In genomic region chr12:11311106-11311505, GRCm38 (mm10) we compare ENCODE assay signal across 34 mouse cellular contexts.
"Had no signal": no experiment of that assay in that cellular context is flagged by ENCODE, and none has a peak within 500 bp of the region (broad histone marks: within the 10 kb centered on the region; RNA-seq: fewer than 3 reads in every experiment).

No protein-coding gene starts in this region.

- H3K9me3 ChIP-seq: heart, embryonic 10.5 days; heart, embryonic 12.5 days; heart, embryonic 13.5 days; heart, embryonic 15.5 days; hindbrain, embryonic 10.5 days; hindbrain, embryonic 12.5 days; hindbrain, embryonic 13.5 days; hindbrain, embryonic 15.5 days; intestine, embryonic 15.5 days; kidney, embryonic 15.5 days had no signal

- H3K27me3 ChIP-seq: heart, embryonic 12.5 days; heart, embryonic 13.5 days; heart, embryonic 15.5 days; hindbrain, embryonic 12.5 days; hindbrain, embryonic 13.5 days; hindbrain, embryonic 15.5 days; intestine, embryonic 15.5 days; kidney, embryonic 15.5 days had no signal

- H3K4me1 ChIP-seq: heart, embryonic 10.5 days; heart, embryonic 12.5 days; heart, embryonic 13.5 days; heart, embryonic 15.5 days; hindbrain, embryonic 10.5 days; hindbrain, embryonic 12.5 days; hindbrain, embryonic 13.5 days; hindbrain, embryonic 15.5 days; intestine, embryonic 15.5 days; kidney, embryonic 15.5 days had no signal

- H3K9ac ChIP-seq: heart, embryonic 12.5 days; heart, embryonic 13.5 days; heart, embryonic 15.5 days; hindbrain, embryonic 12.5 days; hindbrain, embryonic 13.5 days; hindbrain, embryonic 14.5 days; hindbrain, embryonic 15.5 days; intestine, embryonic 15.5 days; kidney, embryonic 15.5 days had no signal

- H3K4me2 ChIP-seq: heart, embryonic 11.5 days; heart, embryonic 12.5 days; heart, embryonic 13.5 days; heart, embryonic 15.5 days; hindbrain, embryonic 12.5 days; hindbrain, embryonic 13.5 days; hindbrain, embryonic 14.5 days; hindbrain, embryonic 15.5 days; intestine, embryonic 15.5 days; kidney, embryonic 15.5 days had no signal

- H3K4me3 ChIP-seq: heart, embryonic 10.5 days; heart, embryonic 12.5 days; heart, embryonic 13.5 days; heart, embryonic 15.5 days; hindbrain, embryonic 10.5 days; hindbrain, embryonic 12.5 days; hindbrain, embryonic 13.5 days; hindbrain, embryonic 15.5 days; intestine, embryonic 15.5 days; kidney, embryonic 15.5 days; layer of hippocampus, adult 2 months had no signal

- DNase-seq: heart, postnatal 10 days; heart, postnatal 36 days; heart, postnatal 4 days; kidney, adult 11 months; kidney, adult 18-20 months; kidney, adult 2 months; kidney, adult 8-10 months; kidney, adult 9 months; kidney, postnatal 10 days; kidney, postnatal 14 days; kidney, postnatal 25 days; kidney, postnatal 36 days; kidney, postnatal 4 days; layer of hippocampus, adult 9-11 months; layer of hippocampus, postnatal 36 days had no signal

- ATAC-seq: hindbrain, embryonic 16.5 days; hindbrain, postnatal 0 days; inflammation-experienced regulatory T-cells, adult 6 months; intestine, embryonic 15.5 days; intestine, embryonic 16.5 days; intestine, postnatal 0 days had no signal

- H3K27ac ChIP-seq: heart, embryonic 10.5 days; heart, embryonic 13.5 days; heart, embryonic 15.5 days; hindbrain, embryonic 10.5 days; hindbrain, embryonic 12.5 days; hindbrain, embryonic 13.5 days; hindbrain, embryonic 14.5 days; hindbrain, embryonic 15.5 days; hindbrain, postnatal 0 days; intestine, embryonic 15.5 days; kidney, embryonic 15.5 days; kidney, postnatal 0 days; layer of hippocampus, adult 2 months had no signal
